Mouse (Mus musculus): Measurements from ENCODE around the gene Gpc3.

The Gpc3 gene

GRCm38 (mm10) chrX:52613328-52614030, at the start of gene Gpc3:
Gene Gpc3, minus strand, starts transcription at chrX:52613950.
- DNase-seq (ENCODE audit: low read depth) = no peak

DNA sequence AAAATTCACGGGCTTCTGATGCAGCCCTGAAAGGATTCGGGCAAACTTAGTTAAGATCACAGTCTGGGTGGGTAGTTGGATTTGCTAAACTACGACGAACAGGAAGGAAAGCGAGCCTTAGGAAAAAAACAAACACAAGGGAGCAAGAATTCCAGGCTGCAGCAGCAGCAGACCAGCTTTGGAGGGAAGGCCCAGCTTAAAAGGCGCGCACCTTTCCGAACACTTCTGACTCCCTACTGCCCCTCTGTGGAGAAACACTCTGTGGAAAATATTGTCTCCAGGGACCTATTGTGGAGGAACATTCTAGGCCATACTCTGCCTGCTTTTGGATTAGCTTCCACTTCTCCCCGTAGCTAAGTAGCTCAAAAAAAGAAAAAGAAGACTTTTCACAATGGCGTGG, 38.2 kb upstream of the Gpc3 start:
- DNase-seq (ENCODE audit: low read depth) = no peak

DNA sequence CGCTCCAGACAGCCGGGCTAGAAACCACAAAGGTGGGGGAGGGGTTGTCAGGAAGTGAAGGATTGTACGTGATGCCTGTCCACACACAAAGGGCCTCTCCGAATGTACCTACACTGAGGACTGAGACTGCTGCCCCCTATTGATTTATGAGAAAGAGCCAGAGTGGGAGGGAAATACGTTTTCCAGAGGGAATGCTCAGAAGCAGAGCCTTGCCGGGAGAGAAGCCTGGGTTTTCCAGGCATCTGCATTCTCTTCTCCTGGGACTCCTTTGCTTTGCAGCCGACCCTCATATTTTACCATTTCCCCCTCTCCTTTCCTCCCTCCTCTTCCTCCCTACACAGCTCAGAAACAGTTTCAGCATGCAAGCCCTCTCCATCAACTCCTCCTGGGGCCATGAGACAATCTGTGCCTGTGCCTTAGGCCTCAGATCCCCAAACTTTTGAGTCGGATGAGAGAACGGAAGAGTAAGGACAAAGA, 37.8 kb upstream of the Gpc3 start:
- no peak for DNase-seq (ENCODE audit: low read depth)

DNA sequence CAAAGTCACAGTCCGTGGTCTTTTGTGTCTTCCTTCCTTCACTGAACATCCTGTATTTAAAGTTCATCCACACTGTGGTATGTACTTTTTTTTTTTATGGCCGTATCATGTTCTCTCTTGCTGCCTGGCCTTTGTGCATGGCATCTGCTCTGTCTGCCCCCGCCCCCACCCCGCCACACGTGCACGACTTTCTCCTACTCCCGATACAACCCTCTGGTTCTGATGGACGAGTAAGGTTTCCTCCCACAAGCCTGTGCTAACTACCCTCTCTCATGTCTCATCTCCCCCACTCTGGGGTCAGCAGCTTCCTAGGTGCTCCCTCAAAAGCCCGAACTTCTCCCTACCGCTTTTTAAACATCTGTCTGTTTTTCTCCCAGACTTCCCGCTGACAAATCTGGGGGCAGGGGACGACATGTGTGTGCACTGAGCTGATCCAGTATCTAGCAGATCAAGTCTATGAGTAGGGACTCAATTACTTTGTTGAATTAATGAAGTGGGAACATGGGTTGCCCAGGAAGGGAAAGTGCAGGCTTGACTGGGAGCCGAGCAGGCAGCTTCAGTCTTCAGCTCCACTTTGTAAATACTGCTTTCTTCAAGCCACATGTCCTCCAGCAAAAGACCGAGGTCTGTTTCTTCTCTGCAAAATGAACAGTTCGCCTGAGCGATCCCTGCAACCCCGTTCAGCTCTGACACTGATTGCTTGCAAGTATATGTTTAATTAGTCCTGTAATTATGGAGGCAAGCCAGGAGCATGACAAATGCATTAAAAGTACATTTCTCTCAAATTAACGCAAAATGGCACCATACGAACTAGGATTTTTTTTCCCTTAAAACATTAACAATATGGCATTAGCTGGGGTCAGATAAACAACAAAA, 35.4 kb upstream of the Gpc3 start:
- DNase-seq (ENCODE audit: low read depth) = no peak

DNA sequence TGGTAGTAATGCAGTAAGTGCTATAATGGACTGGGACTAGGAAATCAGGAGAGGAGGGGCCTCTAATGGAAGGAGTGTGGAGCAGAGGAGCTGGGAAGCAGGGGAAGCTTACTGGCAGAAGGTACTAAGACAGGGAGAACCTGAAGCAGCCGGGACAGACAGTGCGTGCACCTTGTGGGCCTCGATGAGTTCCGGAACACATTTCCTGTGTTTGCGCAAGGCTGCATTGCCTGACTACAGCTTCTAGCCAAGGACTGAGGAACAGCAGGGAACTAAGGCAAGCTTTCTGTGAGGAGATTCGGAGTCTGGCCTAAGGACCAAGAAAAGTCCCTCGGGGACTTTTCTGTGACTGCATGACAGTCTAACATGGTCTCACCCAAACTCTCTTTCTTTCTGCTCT, 30.6 kb upstream of the Gpc3 start:
- no peak for DNase-seq (ENCODE audit: low read depth)

DNA sequence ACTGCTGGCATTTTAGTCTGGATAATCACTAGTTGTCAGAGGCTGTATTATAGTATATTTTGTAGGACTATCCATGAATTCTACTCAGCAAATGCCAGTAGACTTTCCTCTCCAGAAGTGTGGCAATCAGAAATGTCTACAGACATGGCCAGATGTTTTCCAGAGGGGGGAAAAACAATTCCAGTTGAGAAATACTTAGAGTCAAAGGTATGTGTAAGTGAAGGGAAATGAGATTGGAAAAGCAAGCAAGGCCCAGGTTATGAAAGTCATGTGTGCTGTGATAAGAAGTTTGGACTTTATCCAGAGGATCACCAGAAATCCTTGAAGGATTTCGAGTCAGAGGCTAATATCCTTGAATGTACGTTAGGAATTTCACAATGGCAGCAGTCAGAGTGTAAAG, 29.6 kb upstream of the Gpc3 start:
- no peak for DNase-seq (ENCODE audit: low read depth)

DNA sequence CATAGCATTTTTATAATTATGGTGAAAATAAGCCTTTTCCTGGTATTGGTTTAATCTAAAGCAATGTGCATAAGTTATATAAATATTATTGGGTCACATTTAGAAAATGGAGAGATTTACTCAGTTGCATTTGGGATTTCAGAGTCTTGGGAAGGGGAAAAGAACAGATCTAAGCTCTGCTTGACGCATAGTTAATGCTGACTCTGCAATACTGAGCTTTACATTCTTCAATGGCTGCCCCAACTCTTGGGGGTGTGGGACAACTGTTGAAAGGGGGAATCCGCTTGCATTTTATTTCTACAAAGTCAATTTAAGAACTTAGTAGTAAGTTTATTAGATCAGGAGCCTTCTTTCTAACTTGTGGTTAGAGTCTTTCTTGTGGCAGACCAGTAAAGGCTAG, 28.4 kb upstream of the Gpc3 start:
- DNase-seq (ENCODE audit: low read depth) = no peak

DNA sequence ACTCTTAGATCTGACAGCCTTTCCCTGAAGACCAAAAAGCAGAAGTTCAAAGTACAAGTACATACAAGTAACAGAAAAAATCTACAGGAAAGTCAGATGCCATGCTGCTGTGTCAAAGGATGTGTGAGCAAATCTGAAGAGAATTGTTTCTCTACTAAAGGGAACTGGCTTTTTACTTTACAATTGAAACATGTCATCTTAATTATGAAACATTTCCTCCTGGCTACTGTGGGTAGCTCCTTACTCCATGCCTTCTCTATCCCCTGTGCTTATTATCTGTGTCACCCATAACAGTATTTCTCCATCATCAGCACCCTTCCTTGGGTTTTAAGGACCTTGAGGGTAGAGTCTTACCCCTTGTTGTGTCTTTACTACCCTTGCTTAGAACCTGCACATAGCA, 23.7 kb upstream of the Gpc3 start:
- no peak for DNase-seq (ENCODE audit: low read depth)

DNA sequence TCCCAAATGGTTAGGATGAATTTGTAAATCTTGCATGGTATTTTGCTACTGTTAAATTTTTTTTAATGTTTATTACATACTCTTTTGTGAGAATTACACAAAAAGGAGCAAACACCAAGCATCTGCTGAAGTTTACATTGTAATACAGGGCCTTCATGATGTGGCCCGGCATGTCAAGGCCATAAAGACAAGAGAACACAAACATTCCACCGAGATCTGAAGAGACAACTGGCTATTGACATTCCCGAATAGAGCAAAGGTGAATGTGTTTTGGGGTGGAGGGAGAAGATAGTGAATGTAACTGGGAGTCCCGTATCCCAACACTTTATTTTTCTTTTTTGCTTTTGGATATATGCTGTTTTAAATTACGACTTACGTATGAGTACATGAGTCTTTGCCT, 20.2 kb upstream of the Gpc3 start:
- no peak for DNase-seq (ENCODE audit: low read depth)

DNA sequence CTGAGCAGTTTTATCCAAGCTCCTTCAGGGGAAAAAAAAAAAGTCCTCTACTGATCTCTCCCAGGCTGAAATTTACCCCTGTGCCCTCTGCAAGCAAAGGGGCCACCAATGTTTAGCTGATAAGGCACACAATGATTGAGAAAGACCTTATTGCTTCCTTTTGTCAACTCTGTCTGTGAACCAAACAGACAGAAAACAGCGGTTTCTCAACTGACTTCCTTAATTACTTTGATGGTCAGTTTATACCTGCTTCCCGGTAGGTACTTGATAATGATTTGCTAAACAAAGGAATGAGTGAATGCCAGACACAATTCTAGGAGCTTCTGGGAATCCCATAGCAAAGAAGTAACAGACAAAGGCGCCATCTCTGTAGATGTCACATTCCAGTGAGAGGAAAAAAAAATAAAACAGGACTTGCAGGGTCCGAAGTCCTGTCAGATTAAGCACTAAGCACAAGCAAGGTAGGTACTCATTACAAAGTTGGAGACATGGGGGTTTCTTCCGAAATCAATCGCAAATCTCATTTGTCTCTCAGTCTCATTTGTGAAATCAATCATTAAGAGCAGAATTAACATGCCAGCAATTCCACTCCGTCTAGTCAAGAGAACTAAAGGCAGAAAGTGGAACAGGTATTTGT, 19.1 kb upstream of the Gpc3 start:
- DNase-seq (ENCODE audit: low read depth) = peak; percentile 1

DNA sequence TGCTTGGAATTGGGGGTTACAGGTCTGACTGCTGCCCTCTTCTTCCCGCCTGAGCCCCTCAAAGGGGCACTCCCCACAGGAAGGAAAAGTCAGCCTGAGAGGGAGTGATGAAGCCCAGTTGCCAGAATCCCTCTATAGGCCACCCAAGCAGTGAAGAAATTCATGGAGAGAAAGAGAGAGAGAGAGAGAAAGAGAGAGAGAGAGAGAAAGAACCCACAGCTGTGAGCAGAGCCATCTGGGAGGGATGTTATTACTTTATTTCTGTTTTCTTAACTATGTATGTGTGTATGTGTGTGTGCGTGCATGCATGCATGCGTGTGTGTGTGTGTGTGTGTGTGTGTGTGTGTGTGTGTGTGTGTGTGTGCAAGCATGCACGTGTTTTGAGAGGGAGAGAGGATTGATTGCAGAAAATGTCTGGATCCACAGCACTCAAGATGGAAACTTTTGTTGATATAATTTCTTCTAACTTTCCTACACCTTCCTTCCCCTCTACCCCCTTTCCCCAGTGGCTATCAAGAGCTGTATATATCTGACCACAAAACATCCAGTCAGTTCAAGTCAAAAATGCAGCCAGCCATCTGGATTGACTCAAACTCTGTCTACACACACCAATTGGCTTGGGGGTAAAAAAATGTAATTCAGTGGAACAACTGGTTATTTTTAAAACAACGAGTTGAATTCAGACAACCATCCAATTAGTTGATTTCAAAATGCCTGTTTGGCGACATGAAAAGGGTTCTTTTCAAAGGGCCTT, 13.4 kb upstream of the Gpc3 start:
- DNase-seq (ENCODE audit: low read depth) = no peak

DNA sequence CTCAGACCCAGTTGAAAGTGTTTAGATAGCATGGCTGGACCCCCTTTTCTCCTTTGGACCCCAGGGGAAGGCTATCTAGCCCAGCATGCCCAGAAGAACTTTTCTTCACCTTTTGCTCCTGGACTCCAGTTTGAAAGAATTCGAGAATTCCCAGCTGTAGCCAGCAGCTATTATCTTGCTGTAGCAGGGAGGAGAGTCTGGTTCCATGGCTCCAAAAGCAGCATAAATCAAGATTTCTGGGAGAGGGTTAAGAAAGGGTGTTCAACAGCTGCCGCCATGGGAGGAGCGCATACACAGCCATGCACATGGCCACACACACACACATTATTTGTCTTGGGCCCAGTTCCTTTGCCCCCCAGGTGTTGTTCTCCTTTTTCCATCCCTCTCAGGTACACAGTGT, 4.1 kb upstream of the Gpc3 start:
- DNase-seq (ENCODE audit: low read depth) = no peak

DNA sequence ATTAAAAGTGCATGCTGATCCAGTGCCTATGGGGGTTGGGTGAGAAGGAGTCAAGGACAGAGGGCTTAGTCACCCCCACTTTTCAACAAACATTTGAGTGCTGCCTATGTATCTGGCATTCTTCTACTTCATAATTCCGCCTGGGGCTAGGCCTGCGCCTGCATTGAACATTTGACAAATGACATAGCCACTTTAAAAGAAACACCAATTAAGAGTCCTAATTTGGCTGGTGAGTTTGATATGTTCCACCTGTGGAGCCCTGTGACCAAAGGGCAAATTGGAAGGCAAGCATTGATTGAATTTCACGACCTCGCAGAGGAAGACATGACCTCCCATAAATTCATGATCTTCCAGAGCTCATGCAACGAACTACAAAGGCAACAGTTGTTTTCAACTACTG, 2.4 kb upstream of the Gpc3 start:
- DNase-seq (ENCODE audit: low read depth) = no peak

DNA sequence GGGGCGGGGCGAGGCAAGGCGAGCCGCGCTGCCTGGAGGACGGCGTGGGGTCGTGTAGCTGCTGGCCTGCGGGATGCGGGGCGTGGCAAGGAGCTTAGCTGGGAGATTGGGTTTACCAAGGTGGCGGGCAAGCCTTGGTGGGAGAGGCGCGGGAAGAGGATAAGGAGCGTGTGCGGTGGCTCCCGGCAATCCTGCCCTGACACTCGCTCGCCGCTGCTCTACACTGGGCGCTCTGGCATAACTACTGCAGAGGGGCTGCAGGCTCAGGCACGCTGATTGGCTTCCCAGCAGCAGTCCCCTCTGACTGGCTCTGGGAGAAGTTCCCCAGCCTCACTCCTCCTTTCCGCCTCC, 256 bp upstream of the Gpc3 start:
- no peak for DNase-seq (ENCODE audit: low read depth)

- DNase-seq (ENCODE audit: low read depth) = no peak
Observed at GRCm38 (mm10) chrX:52612806-52613205, 944 bp downstream of the Gpc3 start.

GRCm38 (mm10) chrX:52611987-52612670, 1.6 kb downstream of the Gpc3 start:
- no peak for DNase-seq (ENCODE audit: low read depth)

- DNase-seq (ENCODE audit: low read depth) = no peak
Observed at GRCm38 (mm10) chrX:52611541-52611940, 2.2 kb downstream of the Gpc3 start.

DNA sequence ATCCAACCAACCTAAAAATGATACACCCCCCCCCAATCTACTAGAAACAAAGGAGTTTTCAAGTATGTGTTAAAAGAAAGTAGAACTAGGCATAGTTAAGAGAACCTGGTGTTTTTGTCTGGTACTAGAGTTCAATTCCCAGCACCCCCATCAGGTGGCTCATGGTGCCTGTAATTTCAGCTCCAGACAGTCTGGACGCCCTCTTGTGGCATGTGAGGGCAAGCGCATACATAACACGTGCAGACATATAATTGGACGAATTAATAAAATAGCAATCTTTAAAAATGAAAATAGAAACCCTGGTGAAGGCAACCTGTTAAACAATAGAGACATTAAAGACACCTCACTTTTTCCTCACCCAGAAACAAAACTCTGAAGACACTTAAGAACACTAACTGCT, 10.6 kb downstream of the Gpc3 start:
- peak; percentile 3 for DNase-seq (ENCODE audit: low read depth)

DNA sequence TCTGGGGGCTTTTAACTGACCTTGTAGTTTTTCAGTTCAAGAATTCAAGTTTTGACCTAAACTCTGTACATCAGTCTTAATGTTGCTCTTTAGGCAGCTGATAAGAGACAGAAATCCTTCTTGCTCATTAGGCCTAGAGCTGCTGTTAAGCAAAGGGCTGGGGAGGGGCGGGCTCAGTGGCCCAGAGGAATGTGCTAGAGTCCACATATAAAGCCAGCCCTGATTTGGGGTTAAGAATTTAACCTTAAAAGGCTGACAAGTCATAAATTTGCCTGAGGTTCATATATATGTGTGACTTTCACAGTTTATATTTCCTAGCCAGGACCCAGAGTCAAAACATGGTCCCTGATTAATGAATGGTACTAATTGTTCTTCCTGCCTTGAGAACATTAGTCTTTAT, 14.5 kb downstream of the Gpc3 start:
- DNase-seq (ENCODE audit: low read depth) = no peak

GRCm38 (mm10) chrX:52587671-52588070, 26.1 kb downstream of the Gpc3 start:
- peak; percentile 4 for DNase-seq (ENCODE audit: low read depth)

- DNase-seq (ENCODE audit: low read depth) = no peak
Observed at GRCm38 (mm10) chrX:52559995-52560394, 53.8 kb downstream of the Gpc3 start.

- DNase-seq (ENCODE audit: low read depth) = no peak
Observed at GRCm38 (mm10) chrX:52558526-52558925, 55.2 kb downstream of the Gpc3 start.

All from 416B (cell line).